Mouse (Mus musculus): ENCODE data around the gene Kmt2c. TPM values are rescaled to one million over a fixed set of nuclear protein-coding genes. Genes with fewer than 3 reads are reported as not detected.

The Kmt2c gene
- total RNA-seq, 2 experiments from 2014 or later: 45.2 to 45.5 TPM

Other genes starting within 250 kb of the Kmt2c start
- not detected for gene Cct8l1, start 17.3 kb upstream of the Kmt2c start, total RNA-seq (2021)
- gene Xrcc2, start 207.0 kb upstream of the Kmt2c start, total RNA-seq (2021): 10 to 100 TPM in 1 of 2 experiments, 1 to 10 TPM in 1; 9.5 to 10.2 TPM

All from heart, postnatal 4 days (tissue).